Mouse (Mus musculus): Measurements from ENCODE around the gene Tmem106a. TPM values are rescaled to one million over a fixed set of nuclear protein-coding genes. Genes with fewer than 3 reads are reported as not detected.

The Tmem106a gene
- polyA plus RNA-seq, 1 experiment from 2014 or later: 9.6 TPM

Other genes starting within 250 kb of the Tmem106a start
- not detected in 2 replicates for gene G6pc, start 214.7 kb upstream of the Tmem106a start, polyA plus RNA-seq (2015; fragmentation: Nextera tagmentation; extraction: Ambion mirVana)
- gene Aarsd1, start 164.6 kb upstream of the Tmem106a start, polyA plus RNA-seq (2015; fragmentation: Nextera tagmentation; extraction: Ambion mirVana): 63.4 and 65.6 TPM in 2 replicates
- gene Gm27029, start 157.4 kb upstream of the Tmem106a start, polyA plus RNA-seq (2015; fragmentation: Nextera tagmentation; extraction: Ambion mirVana): 9.7 and 11.4 TPM in 2 replicates
- 21.6 and 23.4 TPM in 2 replicates for gene Rundc1, start 157.2 kb upstream of the Tmem106a start, polyA plus RNA-seq (2015; fragmentation: Nextera tagmentation; extraction: Ambion mirVana)
- gene Ptges3l, start 156.9 kb upstream of the Tmem106a start, polyA plus RNA-seq (2015; fragmentation: Nextera tagmentation; extraction: Ambion mirVana): 19.8 and 22.1 TPM in 2 replicates
- gene Rpl27, start 139.9 kb upstream of the Tmem106a start, polyA plus RNA-seq (2015; fragmentation: Nextera tagmentation; extraction: Ambion mirVana): 306 and 328 TPM in 2 replicates
- 17.8 and 21.6 TPM in 2 replicates for gene Ifi35, start 133.8 kb upstream of the Tmem106a start, polyA plus RNA-seq (2015; fragmentation: Nextera tagmentation; extraction: Ambion mirVana)
- 12.1 and 13.5 TPM in 2 replicates for gene Rnd2, start 117.2 kb upstream of the Tmem106a start, polyA plus RNA-seq (2015; fragmentation: Nextera tagmentation; extraction: Ambion mirVana)
- gene Vat1, start 116.0 kb upstream of the Tmem106a start, polyA plus RNA-seq (2015; fragmentation: Nextera tagmentation; extraction: Ambion mirVana): 59.3 and 61.8 TPM in 2 replicates
- 8.1 and 8.8 TPM in 2 replicates for gene Brca1, start 30.3 kb upstream of the Tmem106a start, polyA plus RNA-seq (2015; fragmentation: Nextera tagmentation; extraction: Ambion mirVana)
- gene Nbr1, start 30.1 kb upstream of the Tmem106a start, polyA plus RNA-seq (2015; fragmentation: Nextera tagmentation; extraction: Ambion mirVana): 72.9 and 73.6 TPM in 2 replicates
- not detected in 2 replicates for gene Gm11634, start 17.0 kb downstream of the Tmem106a start, polyA plus RNA-seq (2015; fragmentation: Nextera tagmentation; extraction: Ambion mirVana)
- gene Rdm1, start 45.0 kb downstream of the Tmem106a start, polyA plus RNA-seq (2015; fragmentation: Nextera tagmentation; extraction: Ambion mirVana): 51.1 and 54.6 TPM in 2 replicates
- gene Arl4d, start 83.3 kb downstream of the Tmem106a start, polyA plus RNA-seq (2015; fragmentation: Nextera tagmentation; extraction: Ambion mirVana): 6.0 and 6.9 TPM in 2 replicates
- 32.4 and 36.4 TPM in 2 replicates for gene Dhx8, start 150.7 kb downstream of the Tmem106a start, polyA plus RNA-seq (2015; fragmentation: Nextera tagmentation; extraction: Ambion mirVana)
- gene Etv4, start 203.1 kb downstream of the Tmem106a start, polyA plus RNA-seq (2015; fragmentation: Nextera tagmentation; extraction: Ambion mirVana): 11.1 and 15.1 TPM in 2 replicates